Comparison of ENCODE assay signal across 16 mouse cellular contexts in the genomic region with DNA sequence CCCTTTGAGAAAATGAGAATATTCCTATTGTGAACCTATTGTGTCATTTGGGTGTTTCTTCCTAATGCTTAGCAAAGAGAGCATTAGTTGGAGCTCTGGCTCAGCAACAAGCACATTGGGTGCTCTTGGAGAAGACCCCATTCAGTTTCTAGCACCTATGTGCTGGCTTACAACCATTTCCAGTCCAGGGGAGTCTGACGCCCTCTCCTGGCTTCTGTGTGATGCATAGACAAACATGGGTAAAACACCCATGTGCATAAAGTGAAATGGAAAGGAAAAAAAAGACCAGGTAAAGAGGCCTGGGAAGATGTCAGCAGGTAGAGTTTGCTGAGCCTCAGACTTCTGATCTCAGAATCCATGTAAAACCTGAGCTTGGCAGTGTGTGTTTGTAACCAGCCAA. TPM values are rescaled to one million over a fixed set of nuclear protein-coding genes. Genes with fewer than 3 reads are reported as not detected.
A peak's percentile ranks its signal among the peaks of the same experiment; 100 is the strongest.
DNase-seq lines count a peak whose midpoint lies in the region; ATAC-seq and TF ChIP-seq lines count a peak whose summit lies in the region.
"Had no signal": no experiment of that assay in that cellular context is flagged by ENCODE, and none has a peak within 500 bp of the region (broad histone marks: within the 10 kb centered on the region; RNA-seq: fewer than 3 reads in every experiment).

No protein-coding gene starts in this region.

- TF ChIP-seq CTCF in liver, adult 2 months (IDR thresholded peaks at IDR 0.05; ENCODE audit: low read depth, low read length), result no peak
- TF ChIP-seq CTCF in liver, postnatal 0 days (IDR thresholded peaks at IDR 0.05; ENCODE audit: low read depth), result peak; percentile 53

- TF ChIP-seq POLR2A in liver, adult 2 months (IDR thresholded peaks at IDR 0.05; ENCODE audit: extremely low read depth, insufficient read depth, low read length), result no peak

- H3K9me3 ChIP-seq in heart, embryonic 13.5 days, result no peaks in the 10 kb centered on the region
- no peaks in the 10 kb centered on the region for H3K9me3 ChIP-seq in liver, postnatal 0 days (ENCODE audit: low read length)
- no peaks in the 10 kb centered on the region for H3K9me3 ChIP-seq in forebrain, embryonic 13.5 days (replicated peaks)
- H3K9me3 ChIP-seq: hindbrain, embryonic 13.5 days; limb, embryonic 12.5 days; lung, embryonic 15.5 days; midbrain, embryonic 12.5 days; neural tube, embryonic 12.5 days had no signal

- ATAC-seq in heart, embryonic 13.5 days (ENCODE audit: extremely low read depth, insufficient number of reproducible peaks, low FRiP score, low TSS enrichment), result no peak
- no peak for ATAC-seq in liver, postnatal 0 days
- no peak for ATAC-seq in forebrain, embryonic 13.5 days
- ATAC-seq: inflammation-experienced regulatory T-cells, adult 6 months had no signal

- no peaks in the 10 kb centered on the region for H3K79me2 ChIP-seq in liver, adult 2 months (ENCODE audit: control insufficient read depth, insufficient read depth, low read length)

- H3K9ac ChIP-seq in heart, embryonic 13.5 days, result no peak overlapping the region
- H3K9ac ChIP-seq in liver, adult 2 months (ENCODE audit: low read depth, low read length), result peak overlapping the region; percentile 57
- peak overlapping the region; percentile 67 for H3K9ac ChIP-seq in liver, postnatal 0 days (replicated peaks)
- no peak overlapping the region for H3K9ac ChIP-seq in forebrain, embryonic 13.5 days
- H3K9ac ChIP-seq: hindbrain, embryonic 13.5 days; limb, embryonic 12.5 days; lung, embryonic 15.5 days; midbrain, embryonic 12.5 days; neural tube, embryonic 12.5 days had no signal

- H3K4me2 ChIP-seq in heart, embryonic 13.5 days, result peak overlapping the region; percentile 38
- H3K4me2 ChIP-seq in liver, postnatal 0 days (ENCODE audit: low read depth, low read length), result peak overlapping the region; percentile 53
- H3K4me2 ChIP-seq in forebrain, embryonic 13.5 days, result no peak overlapping the region
- H3K4me2 ChIP-seq: hindbrain, embryonic 13.5 days; limb, embryonic 12.5 days; lung, embryonic 15.5 days; midbrain, embryonic 12.5 days; neural tube, embryonic 12.5 days had no signal

- no peaks in the 10 kb centered on the region for H3K27me3 ChIP-seq in heart, embryonic 13.5 days (replicated peaks)
- no peaks in the 10 kb centered on the region for H3K27me3 ChIP-seq in liver, adult 2 months (ENCODE audit: control insufficient read depth, insufficient read depth, low read length)
- H3K27me3 ChIP-seq in liver, postnatal 0 days (ENCODE audit: insufficient read depth, low read length), result no peaks in the 10 kb centered on the region
- no peaks in the 10 kb centered on the region for H3K27me3 ChIP-seq in forebrain, embryonic 13.5 days
- H3K27me3 ChIP-seq: hindbrain, embryonic 13.5 days; limb, embryonic 12.5 days; lung, embryonic 15.5 days; midbrain, embryonic 12.5 days; neural tube, embryonic 12.5 days had no signal

- H3K4me3 ChIP-seq in heart, embryonic 13.5 days, result 0 out of 2 replicates have a peak overlapping the region, but pooled peaks have one; percentile 4
- peak overlapping the region; percentile 6; the same call in 1 of the 2 replicates for H3K4me3 ChIP-seq in liver, adult 2 months (ENCODE audit: insufficient read depth, low read depth, low read length)
- 0 out of 2 replicates have a peak overlapping the region, but pooled peaks have one; percentile 5 for H3K4me3 ChIP-seq in liver, postnatal 0 days (ENCODE audit: low read depth, low read length)
- H3K4me3 ChIP-seq in forebrain, embryonic 13.5 days, result no peak overlapping the region
- H3K4me3 ChIP-seq: hindbrain, embryonic 13.5 days; limb, embryonic 12.5 days; lung, embryonic 15.5 days; midbrain, embryonic 12.5 days; neural tube, embryonic 12.5 days had no signal

- TF ChIP-seq EP300 in liver, postnatal 0 days (IDR thresholded peaks at IDR 0.05; ENCODE audit: low read depth), result no peak

- peaks cover 28% of the 10 kb centered on the region for H3K4me1 ChIP-seq in heart, embryonic 13.5 days
- peaks cover 14% of the 10 kb centered on the region for H3K4me1 ChIP-seq in liver, adult 2 months (ENCODE audit: control insufficient read depth, insufficient read depth, low read length)
- H3K4me1 ChIP-seq in liver, postnatal 0 days (ENCODE audit: insufficient read depth), result peaks cover 35% of the 10 kb centered on the region
- H3K4me1 ChIP-seq in forebrain, embryonic 13.5 days, result no peaks in the 10 kb centered on the region
- H3K4me1 ChIP-seq: hindbrain, embryonic 13.5 days; limb, embryonic 12.5 days; lung, embryonic 15.5 days; midbrain, embryonic 12.5 days; neural tube, embryonic 12.5 days had no signal

- peak overlapping the region; percentile 48; the same call in 1 of the 2 replicates for H3K27ac ChIP-seq in heart, embryonic 13.5 days (replicated peaks)
- H3K27ac ChIP-seq in liver, adult 2 months (replicated peaks; ENCODE audit: insufficient read depth, low read depth, low read length), result peak overlapping the region; percentile 90
- peak overlapping the region; percentile 85 for H3K27ac ChIP-seq in liver, postnatal 0 days (ENCODE audit: low read depth)
- no peak overlapping the region for H3K27ac ChIP-seq in forebrain, embryonic 13.5 days
- H3K27ac ChIP-seq: hindbrain, embryonic 13.5 days; limb, embryonic 12.5 days; lung, embryonic 15.5 days; midbrain, embryonic 12.5 days; neural tube, embryonic 12.5 days had no signal

- no peak for DNase-seq in heart, adult 18-20 months
- peak; percentile 11 for DNase-seq in MEL-GATA-1-ER (ENCODE audit: extremely low read depth, low read depth)
- DNase-seq in liver, adult 2 months (ENCODE audit: extremely low read depth, low read depth, low spot score), result no peak
- DNase-seq in liver, postnatal 0 days, result peak; percentile 26
- no peak for DNase-seq in left cerebral cortex, adult 8-10 months (ENCODE audit: low spot score in 2 of 2)
- DNase-seq: cerebellum, adult 18-20 months; heart, postnatal 14 days; thymus, postnatal 14 days had no signal

- WGBS in heart, embryonic 13.5 days, result 72% methylated on average over 1 of the region's 1 CpGs
- 70% methylated on average over 1 of the region's 1 CpGs for WGBS in liver, adult 2 months
- WGBS in liver, postnatal 0 days (ENCODE audit: insufficient replicate concordance), result 56% methylated on average over 1 of the region's 1 CpGs
- 82% methylated on average over 1 of the region's 1 CpGs for WGBS in forebrain, embryonic 13.5 days

- H3K36me3 ChIP-seq in heart, embryonic 13.5 days, result no peaks in the 10 kb centered on the region
- no peaks in the 10 kb centered on the region for H3K36me3 ChIP-seq in liver, adult 2 months (ENCODE audit: control insufficient read depth, insufficient read depth, low read length)
- H3K36me3 ChIP-seq in liver, postnatal 0 days (replicated peaks; ENCODE audit: insufficient read depth, low read length), result no peaks in the 10 kb centered on the region
- no peaks in the 10 kb centered on the region for H3K36me3 ChIP-seq in forebrain, embryonic 13.5 days (ENCODE audit: poor library complexity, severe bottlenecking)
- H3K36me3 ChIP-seq: hindbrain, embryonic 13.5 days; limb, embryonic 12.5 days; lung, embryonic 15.5 days; midbrain, embryonic 12.5 days; neural tube, embryonic 12.5 days had no signal

RNA-seq across cellular contexts. Expression of gene Slc20a1, which starts 34.7 kb away (rescaled TPM):
- polyA plus RNA-seq in heart, embryonic 13.5 days (2015; fragmentation: Nextera tagmentation; extraction: Ambion mirVana), result 24.9 and 29.9 TPM in 2 replicates
- total RNA-seq in heart, adult 18-20 months (2021), result 10 to 100 TPM; 12.4 to 13.9 TPM
- 24.9 and 36.0 TPM in 2 replicates for total RNA-seq in liver, adult 2 months (2014; rRNA removed)
- 7.8 and 9.4 TPM in 2 replicates for polyA plus RNA-seq in liver, adult 2 months (2012; rRNA removed)
- polyA plus RNA-seq in liver, postnatal 0 days (2015; fragmentation: Nextera tagmentation; extraction: Ambion mirVana), result 20.2 and 24.9 TPM in 2 replicates
- polyA plus RNA-seq in forebrain, embryonic 13.5 days (2015; fragmentation: Nextera tagmentation; extraction: Ambion mirVana), result 57.2 and 59.8 TPM in 2 replicates
- 100 to 1,000 TPM; 136 to 167 (median 155) TPM for total RNA-seq in left cerebral cortex, adult 8-10 months (2022)

Comparison
In these comparisons a context has a peak if more than half of its experiments do, and no peak if none do; other contexts are left out.
1. DNase-seq: peak in MEL-GATA-1-ER (single experiment) and liver, postnatal 0 days (single experiment); none in heart, adult 18-20 months (0 of 2), liver, adult 2 months (single experiment) and left cerebral cortex, adult 8-10 months (0 of 2).
2. H3K9ac ChIP-seq: peak in liver, adult 2 months (single experiment) and liver, postnatal 0 days (single experiment); none in heart, embryonic 13.5 days (single experiment) and forebrain, embryonic 13.5 days (single experiment).